Mouse (Mus musculus) natural killer cell, adult 2 months (primary cell): Measurements from ENCODE around the gene Elfn2.

Experiments
- DNase-seq, 2 experiments: peaks; one replicate each; pipeline ENCODE4 v3.0.0; 2022; ENCODE audit warnings: low spot score in 2 of 2

The Elfn2 gene

DNA sequence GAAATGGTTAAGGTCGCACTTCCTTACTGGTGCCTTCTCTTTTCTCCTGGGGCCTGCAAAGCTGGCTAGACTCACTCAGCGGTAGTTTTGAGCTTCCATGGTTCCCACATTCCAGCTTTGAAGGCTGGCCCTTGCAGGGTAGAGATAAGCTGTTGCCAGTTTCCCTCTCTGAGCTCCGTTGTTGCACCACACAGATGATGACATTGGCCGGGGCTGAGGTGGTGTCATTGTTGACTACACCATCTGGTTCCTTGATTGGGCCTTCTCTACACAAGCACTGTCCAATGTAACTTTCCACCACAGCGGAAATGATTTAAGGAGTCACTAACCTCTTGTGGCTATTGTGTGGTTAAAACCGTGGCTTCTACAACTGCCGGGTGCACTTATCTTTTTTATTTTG, 2.0 kb upstream of the Elfn2 start:
- peak; percentile 36 to 48 for DNase-seq

DNA sequence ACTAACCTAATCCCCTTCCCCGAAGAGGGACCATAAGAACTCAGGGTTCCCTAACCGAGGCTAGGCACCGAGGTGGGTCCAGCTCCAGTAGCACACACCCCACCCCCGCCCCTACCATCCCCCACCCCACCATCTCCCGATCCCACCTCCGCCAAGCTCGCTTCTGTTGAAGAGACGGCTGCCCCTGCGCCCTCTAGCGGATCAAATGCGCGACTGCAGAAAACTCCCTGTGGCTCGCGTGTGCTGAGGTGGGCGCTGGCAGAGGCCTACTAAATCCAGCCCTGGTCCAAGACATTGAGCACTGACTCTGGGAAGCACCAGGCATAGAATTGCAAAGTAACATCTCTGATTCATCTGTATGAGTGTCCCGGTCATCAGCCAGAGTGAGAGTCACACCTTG, 1.5 kb upstream of the Elfn2 start:
- DNase-seq = peak; percentile 26 to 59

DNA sequence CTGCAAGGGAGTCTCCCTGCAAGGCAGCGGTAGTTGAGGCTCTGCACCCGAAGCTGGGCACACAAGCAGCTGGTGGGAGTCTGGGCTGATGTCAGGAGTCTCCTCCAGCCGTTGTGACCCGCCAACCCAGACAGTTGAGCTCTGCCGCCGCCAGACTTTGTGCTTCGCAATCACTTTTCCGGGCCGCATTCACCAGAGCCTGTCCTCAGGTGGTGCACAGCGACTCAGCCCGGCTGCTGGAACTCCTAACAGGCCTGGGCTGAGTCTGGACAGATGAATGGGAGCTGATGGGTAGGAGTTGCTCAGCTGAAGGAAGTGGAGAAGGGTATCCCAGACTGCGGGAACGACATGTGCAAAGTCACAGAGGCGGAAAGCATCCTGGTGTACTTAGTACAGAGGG, 845 bp upstream of the Elfn2 start:
- DNase-seq = no peak

DNA sequence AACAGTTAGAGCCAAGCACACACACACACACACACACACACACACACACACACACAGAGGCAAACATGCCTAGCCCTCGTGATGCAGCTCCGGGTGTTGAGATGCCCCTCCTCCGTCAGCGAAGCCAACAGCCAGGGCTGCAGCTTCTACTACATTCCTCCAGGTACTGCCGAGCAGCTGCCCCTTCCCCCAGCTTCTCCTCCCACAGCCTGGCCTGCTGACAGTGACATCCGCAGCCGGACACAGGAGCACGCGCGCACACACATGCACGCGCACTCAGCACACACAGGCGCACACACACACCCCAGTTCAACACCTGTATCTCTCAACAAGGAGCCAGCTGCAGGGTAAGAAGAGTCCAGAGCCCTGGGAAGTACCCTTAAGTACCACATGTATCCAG, 1.6 kb downstream of the Elfn2 start:
- no peak for DNase-seq

DNA sequence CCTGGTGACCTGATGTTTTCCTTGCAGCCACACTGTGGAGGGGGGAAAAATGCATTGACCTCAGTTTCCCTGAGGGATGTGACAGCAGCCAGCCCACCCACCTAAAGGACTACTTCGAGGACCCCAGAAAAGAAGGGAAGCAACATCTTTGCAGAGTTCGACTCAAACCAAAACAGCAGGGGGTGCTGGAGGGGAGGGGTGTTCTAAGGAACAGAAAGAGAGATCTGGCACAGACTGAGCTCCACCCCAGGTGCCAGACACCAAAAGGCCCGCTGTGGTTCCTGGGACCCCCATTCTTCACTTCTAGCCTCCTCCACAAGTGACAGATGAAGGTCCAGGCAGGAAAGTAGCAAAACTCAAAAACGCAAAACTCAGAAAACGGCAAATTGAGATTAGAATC, 2.7 kb downstream of the Elfn2 start:
- DNase-seq = no peak

DNA sequence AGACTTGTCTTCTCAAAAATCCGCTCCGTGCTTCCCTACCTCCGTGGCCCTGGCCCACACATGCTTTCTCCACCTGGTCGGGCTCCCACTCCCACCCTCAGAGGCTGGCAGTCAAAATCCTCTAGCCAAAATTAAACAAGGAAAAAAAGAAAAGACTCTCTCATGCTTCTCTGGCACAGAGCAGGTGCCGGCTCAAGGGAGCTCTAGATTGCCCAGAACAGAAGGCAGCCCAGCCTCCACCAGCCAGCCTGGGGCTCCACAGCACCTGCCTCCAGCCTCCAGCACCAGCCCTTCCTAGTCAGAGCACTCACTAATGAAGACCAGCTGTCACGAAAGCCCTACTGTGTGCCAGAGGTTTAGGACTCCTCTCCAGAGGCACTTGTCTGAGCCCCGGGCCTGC, 4.8 kb downstream of the Elfn2 start:
- no peak for DNase-seq

DNA sequence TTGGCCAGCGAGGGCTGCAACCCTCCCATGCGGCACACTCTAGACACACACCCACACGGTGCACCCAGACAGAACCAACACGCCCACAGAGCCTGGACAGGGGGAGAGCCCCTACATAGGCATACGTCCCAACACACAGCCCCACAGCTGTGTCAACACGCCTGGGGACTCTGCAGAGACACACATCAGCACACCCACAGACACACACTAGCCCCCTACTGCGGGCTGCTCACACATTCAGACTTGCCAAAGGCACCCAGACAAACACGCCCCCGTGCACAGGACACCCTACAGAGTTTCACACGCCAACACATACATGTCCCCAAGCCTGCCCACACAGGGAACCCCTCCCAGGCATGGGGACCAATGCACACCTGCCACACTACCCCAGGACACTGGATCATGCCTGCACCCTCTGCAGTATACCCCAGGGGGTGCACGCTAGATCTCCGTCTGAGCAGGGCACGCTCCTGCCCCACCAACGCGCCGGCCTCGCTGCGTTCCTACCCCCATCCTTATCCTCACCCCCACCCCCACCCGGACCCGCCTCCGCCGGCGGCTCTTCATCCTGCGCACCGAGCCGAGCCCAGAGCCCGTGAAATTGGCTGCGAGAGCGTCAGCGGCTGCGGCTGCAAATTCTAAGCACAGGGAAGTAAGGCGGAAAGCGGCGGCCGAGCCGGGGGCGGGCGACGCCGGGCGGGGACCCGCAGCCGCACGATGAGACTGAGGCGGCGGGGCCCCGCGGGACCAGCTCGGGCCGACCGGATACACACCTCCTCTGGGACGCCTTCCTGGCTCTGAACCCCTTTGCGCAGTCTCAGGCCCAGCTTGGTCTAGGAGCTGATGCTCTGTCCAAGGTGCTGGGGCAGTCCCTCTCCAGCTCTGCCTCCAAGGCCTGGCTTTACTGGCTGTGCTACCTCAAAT, 6.0 kb downstream of the Elfn2 start:
- DNase-seq = peak in 1 of 2 experiments; percentile 31

DNA sequence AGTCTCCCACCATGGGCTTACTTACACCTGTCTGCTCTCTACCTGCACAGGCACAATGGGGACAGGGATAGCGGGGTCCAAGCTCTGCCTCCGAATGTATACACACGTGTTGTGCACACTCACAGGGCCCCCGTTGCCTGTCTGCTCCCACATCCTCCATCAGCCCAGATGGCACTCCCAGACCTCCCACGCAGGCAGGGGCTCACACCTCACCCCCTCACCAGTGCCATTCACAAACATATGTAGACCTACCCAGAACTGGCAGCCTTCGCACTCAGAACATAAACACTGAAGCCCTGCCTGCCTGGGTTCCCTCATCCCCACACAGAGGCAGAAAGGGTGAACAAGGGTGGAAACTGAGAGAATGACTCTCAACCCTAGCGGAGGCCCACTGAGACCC, 6.6 kb downstream of the Elfn2 start:
- DNase-seq = no peak

DNA sequence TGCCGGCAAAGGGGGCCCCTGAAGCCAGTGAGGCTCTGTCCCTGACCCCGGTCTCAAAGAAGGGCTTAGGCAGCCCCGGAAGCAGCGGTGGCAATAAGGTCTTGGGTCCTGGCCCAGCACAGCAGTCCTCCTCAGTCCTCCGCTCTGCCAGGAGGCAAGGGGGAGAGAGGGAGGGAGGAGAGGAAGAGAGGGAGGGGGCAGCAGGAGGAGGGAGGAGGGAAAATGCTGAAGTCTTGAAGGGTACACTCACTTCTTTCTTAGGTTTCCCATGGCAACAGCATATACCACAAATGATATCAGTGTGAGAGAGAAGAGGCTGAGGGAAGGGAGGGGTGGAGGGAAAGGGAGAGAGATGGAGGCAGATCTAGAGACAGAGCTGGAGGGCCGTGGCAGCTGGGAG, 7.9 kb downstream of the Elfn2 start:
- no peak for DNase-seq

DNA sequence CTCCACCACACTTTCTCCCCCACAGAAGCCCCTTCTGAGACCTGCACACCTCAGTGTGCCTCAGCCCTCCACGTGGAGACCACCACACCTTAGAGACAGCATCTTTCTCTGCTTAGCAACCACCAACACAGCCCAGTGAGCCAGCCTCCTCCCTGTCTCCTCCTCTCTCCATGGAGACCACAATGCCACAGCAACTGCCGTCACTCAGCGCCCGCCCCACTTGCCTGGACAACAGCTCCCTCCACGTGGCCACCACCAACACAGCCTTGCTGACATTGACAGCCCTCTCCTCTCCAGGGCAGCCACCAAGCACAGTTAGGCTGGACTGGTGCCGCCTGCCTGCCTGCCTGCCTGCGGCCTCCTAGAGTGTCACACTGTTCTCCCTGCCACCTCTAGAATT, 8.8 kb downstream of the Elfn2 start:
- DNase-seq = no peak

DNA sequence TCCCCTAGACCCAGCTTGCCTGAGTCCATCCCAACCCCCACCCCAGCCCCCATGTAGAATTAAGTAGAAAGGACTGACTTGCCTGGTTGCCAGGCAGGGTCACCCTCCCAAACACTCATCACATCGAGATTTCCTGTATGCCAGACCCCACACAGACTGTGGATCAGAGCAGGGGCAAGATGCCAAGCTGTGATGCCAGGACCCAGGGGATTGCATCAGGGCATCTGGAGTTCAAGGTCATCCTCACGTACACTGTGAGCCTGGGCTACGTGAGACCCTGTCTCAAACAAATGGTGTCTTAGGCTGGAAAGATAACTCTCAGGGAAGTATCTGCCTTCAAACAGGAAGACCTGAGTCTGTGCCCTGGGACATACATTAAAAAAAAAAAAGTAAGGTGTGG, 11.9 kb downstream of the Elfn2 start:
- no peak for DNase-seq

DNA sequence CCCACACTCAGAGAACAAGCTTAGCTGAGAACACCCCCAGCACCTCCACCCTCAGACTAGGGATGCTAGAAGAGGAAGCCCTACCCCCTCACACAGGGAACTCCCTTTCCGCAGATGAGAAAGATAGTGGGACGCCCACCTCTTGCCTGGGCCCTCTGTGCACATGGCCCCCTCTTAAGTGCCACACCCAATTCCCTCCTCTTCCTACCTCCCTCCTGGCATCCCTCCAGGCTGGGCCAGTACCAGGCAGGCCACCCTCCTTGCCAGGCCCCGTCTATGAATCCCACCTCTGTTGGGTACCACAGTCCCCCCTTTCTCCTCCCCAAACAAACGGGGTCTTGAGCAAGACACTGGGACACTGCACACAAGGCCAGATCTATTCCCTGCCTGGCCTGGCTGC, 13.7 kb downstream of the Elfn2 start:
- no peak for DNase-seq

DNA sequence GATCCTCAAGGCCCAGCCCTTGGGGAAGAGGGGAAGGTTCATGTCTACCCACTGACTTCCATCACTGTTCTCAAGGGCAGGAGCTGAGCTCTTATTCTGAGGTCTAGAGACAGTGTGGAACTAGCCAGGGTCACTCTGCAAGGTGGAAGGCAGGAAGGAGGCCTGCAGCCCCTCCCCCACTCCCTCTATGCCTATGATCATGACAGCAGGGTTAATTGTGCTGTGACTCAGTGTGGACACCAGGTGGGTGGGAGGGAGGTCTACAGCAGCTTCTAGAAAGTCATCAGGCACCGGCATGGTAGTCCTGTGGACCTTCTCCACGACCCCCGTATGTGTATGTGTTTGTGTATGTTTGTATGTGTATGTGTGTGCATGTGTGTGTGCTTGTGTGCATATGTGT, 14.6 kb downstream of the Elfn2 start:
- DNase-seq = no peak

DNA sequence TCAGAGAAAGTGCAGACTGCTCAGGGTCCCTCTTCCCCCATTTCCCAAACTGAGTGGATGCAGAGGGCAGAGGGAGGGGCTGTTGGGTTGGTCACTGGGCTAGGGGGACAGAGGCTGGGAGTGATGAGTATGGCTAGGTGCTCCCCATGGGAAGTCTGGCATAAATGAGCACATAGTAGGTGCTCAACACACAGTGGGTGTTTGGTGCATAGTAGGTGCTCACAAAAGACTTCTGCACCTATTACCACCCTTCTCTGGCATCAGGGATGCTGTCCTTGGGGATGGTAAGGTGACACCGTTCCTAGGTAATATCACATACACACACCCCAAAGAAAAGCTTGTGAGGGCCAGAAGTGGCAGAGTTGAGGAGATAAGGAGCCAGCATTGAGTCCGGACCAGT, 18.2 kb downstream of the Elfn2 start:
- no peak for DNase-seq

DNA sequence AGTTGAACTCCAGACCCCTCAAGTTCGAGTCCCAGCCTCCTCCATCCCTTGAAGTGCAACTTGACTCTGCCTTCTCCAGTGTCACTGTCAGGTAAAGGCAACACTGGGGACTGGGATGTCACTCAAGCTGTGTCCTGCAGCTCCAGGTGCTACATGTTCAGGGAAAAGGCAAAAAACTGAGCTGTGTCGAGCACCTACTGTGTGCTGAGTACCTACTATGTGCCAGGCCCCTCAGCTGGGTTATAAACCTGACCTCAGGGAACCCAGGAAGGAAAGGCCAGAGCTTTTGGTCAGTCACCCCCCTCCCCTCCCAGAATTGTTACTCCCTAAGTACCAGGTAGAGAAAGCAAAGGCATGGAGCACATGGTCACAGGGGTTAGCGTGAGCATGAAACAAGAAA, 19.1 kb downstream of the Elfn2 start:
- DNase-seq = no peak

DNA sequence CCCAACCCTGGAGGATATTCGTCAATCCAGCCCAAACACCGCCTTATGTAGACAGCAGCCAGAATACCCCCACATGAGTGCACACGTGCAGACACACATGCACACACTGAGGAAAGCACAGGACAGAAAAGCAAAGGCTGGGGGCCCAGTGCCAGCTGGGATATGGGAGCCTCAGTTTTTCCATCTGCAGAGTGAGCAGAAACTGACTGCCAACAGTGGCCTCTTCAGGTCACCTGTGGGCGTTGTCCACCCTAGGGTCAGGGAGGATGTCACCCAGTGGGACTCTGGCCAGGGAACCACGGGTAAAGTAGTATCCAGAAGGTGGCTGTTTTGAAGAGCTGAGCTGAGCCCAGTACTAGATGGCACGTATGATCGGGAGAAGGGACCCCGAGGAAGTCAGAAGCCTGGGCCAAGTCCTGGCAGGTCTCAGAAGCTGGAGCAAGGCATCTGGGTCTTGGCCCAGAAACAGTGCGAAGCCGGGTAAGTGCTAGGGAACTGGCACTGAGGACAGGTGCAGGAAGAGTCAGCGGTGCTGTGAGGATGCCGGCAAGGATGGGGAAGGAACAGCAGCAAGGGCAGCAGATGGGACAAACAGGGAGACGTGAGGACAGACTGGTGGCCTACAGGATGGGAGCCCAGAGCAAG, 20.0 kb downstream of the Elfn2 start:
- DNase-seq = no peak

DNA sequence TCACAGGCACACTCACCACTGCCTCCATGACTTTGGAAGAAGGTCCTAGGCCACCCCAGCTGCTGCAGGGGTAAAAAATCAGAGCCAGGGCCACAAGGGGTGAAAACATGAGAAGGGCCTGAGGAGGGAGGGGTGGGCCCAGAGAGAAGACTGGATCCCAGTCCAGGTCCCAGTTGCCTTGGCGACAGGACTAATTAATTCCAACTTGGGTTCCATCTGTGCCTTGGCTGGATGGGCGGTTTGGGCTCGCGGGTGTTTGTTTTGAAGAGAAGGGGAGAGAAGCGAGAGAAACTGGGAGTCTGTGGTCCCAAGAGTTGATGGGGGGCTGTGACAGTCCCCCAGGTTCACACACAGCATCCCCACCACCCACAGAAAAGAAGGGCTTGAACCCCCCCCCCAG, 20.5 kb downstream of the Elfn2 start:
- no peak for DNase-seq

DNA sequence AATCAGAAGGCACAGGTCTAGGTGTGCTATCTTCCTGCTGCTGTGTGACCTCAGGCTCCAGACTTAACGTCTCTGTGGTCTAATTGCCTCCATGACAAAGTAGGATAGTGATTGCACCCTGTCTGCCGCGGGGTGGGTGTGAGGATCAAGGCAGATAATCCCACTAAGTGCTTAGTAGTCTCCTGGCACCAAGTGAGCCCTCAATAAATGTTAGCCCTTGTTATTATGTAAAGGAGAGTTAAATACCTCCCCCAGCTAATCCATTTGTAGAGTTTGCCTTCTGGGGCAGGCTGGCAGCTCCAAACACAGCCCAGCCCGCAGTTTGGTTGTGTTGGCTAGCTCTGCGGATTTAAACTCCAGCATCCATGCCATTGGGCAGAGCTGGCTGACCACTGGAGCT, 22.8 kb downstream of the Elfn2 start:
- DNase-seq = no peak

DNA sequence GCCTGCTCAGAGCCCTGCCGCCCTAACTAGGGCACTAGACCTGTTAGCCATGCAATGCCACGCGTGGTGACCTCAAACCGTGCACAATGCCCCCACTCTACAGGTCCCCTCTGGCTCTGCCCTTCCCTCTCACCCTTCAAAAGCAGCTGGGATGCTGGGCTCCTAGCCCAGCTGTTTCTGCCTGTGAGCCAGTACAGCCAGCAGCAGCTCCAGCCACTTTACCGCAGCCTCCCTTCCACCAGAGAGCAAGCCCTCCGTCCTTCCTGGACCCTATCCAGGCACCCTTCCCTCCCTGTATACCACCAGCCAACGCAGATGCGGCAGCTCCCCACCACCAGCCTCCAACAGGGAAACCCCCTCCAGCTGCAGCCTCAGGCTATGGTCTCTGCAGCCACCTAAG, 26.1 kb downstream of the Elfn2 start:
- no peak for DNase-seq

DNA sequence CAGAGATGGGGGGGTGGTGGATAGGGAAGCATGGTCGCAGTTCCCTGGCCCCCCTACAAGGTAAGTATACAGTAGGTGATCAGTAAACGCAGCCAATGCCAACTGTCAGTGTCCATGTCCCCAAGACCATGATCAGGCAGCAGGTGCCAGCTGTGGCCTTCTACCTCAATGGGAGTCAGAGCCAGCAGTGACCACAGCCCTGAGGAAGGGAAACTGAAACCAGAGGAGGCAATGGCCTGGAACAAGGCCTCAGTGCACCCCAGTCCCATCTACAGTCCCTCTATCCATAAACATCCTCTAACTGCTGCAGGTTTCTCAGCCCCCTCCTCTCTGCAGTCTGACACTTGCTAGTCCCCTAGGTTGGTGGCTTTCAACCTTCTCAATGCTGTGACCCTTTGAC, 27.9 kb downstream of the Elfn2 start:
- no peak for DNase-seq

DNA sequence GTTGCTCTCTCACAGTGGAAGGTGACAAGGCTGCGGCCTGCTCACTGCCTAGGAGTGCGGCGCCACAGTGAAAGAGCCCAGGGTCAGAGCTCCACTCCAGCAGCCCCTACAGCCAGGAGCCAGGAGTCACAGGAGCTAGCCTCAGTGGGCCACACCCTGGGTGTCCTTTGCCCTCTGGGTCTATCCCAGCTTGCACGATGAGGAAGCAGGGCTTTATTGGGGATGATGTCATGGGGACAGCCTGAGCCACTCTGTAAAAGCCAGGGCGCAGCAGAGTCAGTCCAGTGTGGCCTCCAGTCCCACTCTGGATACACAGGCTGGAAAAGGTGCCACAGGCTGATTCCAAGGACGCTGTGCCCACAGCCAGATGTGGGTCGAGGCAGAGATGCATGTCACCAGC, 31.7 kb downstream of the Elfn2 start:
- DNase-seq = no peak

DNA sequence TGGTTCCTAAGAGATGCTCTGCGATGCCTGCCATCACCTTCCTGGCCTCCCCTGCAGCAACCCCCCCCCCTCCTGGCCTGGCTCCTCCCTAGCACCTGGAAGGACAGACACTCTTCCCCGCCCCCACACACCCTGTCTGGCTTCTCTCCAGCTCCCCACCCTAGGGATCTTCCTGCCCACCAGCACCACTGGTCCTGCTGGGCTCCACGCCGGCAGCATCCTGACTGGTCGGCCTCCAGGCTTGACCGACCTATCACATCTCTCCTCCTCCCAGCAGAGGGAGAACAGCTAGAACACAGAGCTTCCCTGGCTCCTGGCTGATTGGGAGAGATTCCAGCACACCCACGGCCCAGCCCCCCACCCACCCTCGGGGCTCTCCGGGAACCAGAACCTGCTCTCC, 34.5 kb downstream of the Elfn2 start:
- DNase-seq = no peak

DNA sequence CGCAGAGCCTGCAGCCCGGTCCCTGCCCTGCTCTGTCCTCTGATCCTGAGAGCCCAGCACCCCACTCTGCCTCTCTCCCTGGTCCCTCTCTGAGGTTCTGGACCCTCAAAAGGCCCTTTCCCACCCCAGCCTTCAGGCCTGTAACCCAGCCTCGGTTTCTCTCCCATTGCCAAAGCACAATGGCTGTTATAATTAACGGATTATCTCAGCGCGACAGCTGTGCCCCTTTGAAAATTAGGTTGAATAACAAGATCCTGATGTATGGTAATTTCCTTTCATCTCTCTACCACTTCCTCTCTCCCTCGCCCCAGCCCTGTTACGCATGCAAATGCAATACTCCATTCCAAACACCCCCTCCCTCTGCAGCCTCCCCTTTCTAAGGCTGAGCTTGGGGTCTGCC, 35.1 kb downstream of the Elfn2 start:
- DNase-seq = peak in 1 of 2 experiments; percentile 23

DNA sequence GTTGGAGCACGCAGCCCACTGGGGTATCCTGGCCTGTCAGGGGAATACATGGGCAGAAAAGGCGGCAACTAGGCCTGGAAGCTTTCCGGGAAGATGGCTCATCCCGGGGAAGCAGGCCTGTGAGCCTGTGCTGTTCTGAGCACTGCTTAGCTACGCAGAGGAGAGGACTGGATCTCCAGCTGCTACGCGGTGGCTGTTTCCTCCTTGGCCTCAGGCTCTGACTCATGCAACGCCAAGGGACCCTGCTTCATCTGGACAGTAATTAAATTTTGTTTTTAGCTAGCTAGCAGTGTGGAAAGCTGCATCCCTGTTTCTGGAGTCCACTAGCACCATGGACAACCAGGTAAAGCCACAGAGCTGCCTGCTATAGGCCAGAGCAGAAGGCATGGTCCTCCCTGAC, 36.8 kb downstream of the Elfn2 start:
- no peak for DNase-seq
